Mouse (Mus musculus) testis, postnatal 10 days (tissue): ENCODE measurements around the gene Tmem260.
A peak's percentile ranks its signal among the peaks of the same experiment; 100 is the strongest.
"Not testable (repeated sequence)": the region's sequence is repeated elsewhere in the genome, so short reads cannot be mapped to it uniquely, and the experiment has no call there.

Experiments
- DNase-seq: peaks from one replicate; pipeline ENCODE4 v3.0.0; 2021; ENCODE audit warnings: low spot score

Gene Tmem260

GRCm38 (mm10) chr14:48445984-48446683, at the start of gene Tmem260:
TSS of gene Tmem260 (plus strand) at chr14:48446124.
- peak; percentile 97 for DNase-seq

- DNase-seq: no peak
Measured at GRCm38 (mm10) chr14:48406086-48406485, 39.8 kb upstream of the Tmem260 start.

GRCm38 (mm10) chr14:48417064-48417463, 28.9 kb upstream of the Tmem260 start:
- DNase-seq: no peak

- DNase-seq: no peak
Measured at GRCm38 (mm10) chr14:48418264-48418663, 27.7 kb upstream of the Tmem260 start.

GRCm38 (mm10) chr14:48418672-48419071, 27.3 kb upstream of the Tmem260 start:
- no peak for DNase-seq

GRCm38 (mm10) chr14:48421476-48421875, 24.4 kb upstream of the Tmem260 start:
- no peak for DNase-seq

- DNase-seq: no peak
Measured at GRCm38 (mm10) chr14:48421996-48422395, 23.9 kb upstream of the Tmem260 start.

- DNase-seq: no peak
Measured at GRCm38 (mm10) chr14:48422436-48422835, 23.5 kb upstream of the Tmem260 start.

GRCm38 (mm10) chr14:48422901-48423300, 23.0 kb upstream of the Tmem260 start:
- no peak for DNase-seq

- no peak for DNase-seq
Measured at GRCm38 (mm10) chr14:48431978-48432377, 13.9 kb upstream of the Tmem260 start.

GRCm38 (mm10) chr14:48443796-48444195, 2.1 kb upstream of the Tmem260 start:
- no peak for DNase-seq

- DNase-seq: no peak
Measured at GRCm38 (mm10) chr14:48451966-48452407, 6.1 kb downstream of the Tmem260 start.

- DNase-seq: no peak
Measured at GRCm38 (mm10) chr14:48453411-48453810, 7.5 kb downstream of the Tmem260 start.

- DNase-seq: no peak
Measured at GRCm38 (mm10) chr14:48456305-48457092, 10.6 kb downstream of the Tmem260 start.

- DNase-seq: no peak
Measured at GRCm38 (mm10) chr14:48457288-48457938, 11.5 kb downstream of the Tmem260 start.

GRCm38 (mm10) chr14:48458901-48459300, 13.0 kb downstream of the Tmem260 start:
- no peak for DNase-seq

- DNase-seq: no peak
Measured at GRCm38 (mm10) chr14:48468339-48468738, 22.4 kb downstream of the Tmem260 start.

- no peak for DNase-seq
Measured at GRCm38 (mm10) chr14:48470742-48471487, 25.0 kb downstream of the Tmem260 start.

- no peak for DNase-seq
Measured at GRCm38 (mm10) chr14:48472179-48472578, 26.3 kb downstream of the Tmem260 start.

GRCm38 (mm10) chr14:48475370-48475769, 29.4 kb downstream of the Tmem260 start:
- no peak for DNase-seq

GRCm38 (mm10) chr14:48475834-48476233, 29.9 kb downstream of the Tmem260 start:
- not testable (repeated sequence) for DNase-seq

GRCm38 (mm10) chr14:48476278-48476677, 30.4 kb downstream of the Tmem260 start:
- DNase-seq: no peak
